Mouse (Mus musculus) small intestine, adult 2 months (tissue): ENCODE measurements around the gene Anp32e.

Experiments used
- CTCF ChIP-seq: fragments of 200-500 bp; IDR thresholded peaks from 2 replicates; pipeline ENCODE4 v1.5.1; 2012; ENCODE audit warnings: low read depth, mild to moderate bottlenecking, control low read depth, inconsistent platforms, low read length, moderate library complexity, mixed read lengths; ENCODE audit not compliant: insufficient replicate concordance, insufficient read length; ENCODE audit errors: extremely low read depth
- POLR2A ChIP-seq: fragments of 200-500 bp; IDR thresholded peaks from 2 replicates; pipeline ENCODE4 v1.6.1; 2012; ENCODE audit warnings: low read depth, mild to moderate bottlenecking, control low read depth, inconsistent platforms, low read length, moderate library complexity

- no peak for TF ChIP-seq CTCF
- TF ChIP-seq POLR2A: no peak
These were observed 15.7 kb downstream of the Anp32e start for GRCm38 (mm10) chr3:95944742-95945141.
